Mouse (Mus musculus): ENCODE measurements around the gene Atxn2. TPM values are rescaled to one million over a fixed set of nuclear protein-coding genes. Genes with fewer than 3 reads are reported as not detected.

The Atxn2 gene
- total RNA-seq, 2 experiments from 2014 or later = 137 to 154 TPM

DNA sequence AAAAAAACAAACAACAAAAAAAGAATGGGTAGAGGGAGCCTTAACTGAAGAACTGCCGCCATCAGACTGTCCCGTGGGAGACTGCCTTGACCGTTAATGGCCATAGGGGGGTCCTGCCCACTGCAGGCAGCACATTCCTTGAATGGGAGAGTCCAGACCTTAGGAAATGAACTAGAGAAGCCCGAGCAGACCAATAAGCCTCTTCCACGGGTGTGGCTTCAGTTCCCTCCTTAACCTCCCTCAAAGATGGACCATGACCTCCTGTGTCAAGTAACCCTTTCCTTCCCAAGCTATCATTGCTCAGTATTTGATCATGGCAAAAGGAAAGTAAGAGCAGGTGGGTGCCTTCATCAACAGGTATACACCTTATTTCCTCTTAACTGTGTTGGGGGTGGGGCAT lies 150.8 kb downstream of the Atxn2 start:
- no peak for DNase-seq

DNA sequence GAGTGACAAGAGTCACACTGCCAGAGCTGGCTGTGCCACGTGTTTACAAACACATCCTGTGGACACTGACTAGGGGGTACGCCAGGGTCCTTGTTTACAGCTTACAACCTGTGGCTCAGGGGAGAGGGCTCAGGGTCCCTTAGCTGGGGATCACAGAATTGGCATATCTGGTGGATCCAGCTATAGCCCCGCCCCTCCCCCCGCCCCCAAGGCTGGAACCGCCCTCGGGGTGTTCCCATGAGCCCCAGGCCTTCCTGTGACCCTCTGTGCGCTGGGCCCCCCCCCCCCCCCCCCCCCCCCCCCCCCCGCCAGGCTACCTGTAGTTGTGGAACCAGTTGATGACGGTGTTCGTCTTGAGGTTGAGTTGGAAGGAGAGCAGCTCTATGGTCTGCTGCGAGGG lies 153.2 kb downstream of the Atxn2 start:
- no peak for DNase-seq

Small RNA genes lying within 50 kb of the gene (microRNA-seq; reads per million reads assigned to microRNA genes)
- gene Mir7031 = 3.5 to 3.8 reads per million in 2 experiments

Other genes starting within 250 kb of the Atxn2 start
- not detected for gene Adam1b, start 207.9 kb upstream of the Atxn2 start, total RNA-seq (2021)
- gene Adam1a, start 165.9 kb upstream of the Atxn2 start, total RNA-seq (2021) = 1 to 10 TPM; 1.3 to 2.0 TPM
- gene Gm42878, start 165.9 kb upstream of the Atxn2 start, total RNA-seq (2021) = not detected
- 10 to 100 TPM; 81.6 to 84.8 TPM for gene Mapkapk5, start 165.4 kb upstream of the Atxn2 start, total RNA-seq (2021)
- 100 to 1,000 TPM; 347 to 417 TPM for gene Aldh2, start 117.5 kb upstream of the Atxn2 start, total RNA-seq (2021)
- gene Acad12, start 92.4 kb upstream of the Atxn2 start, total RNA-seq (2021) = 10 to 100 TPM; 89.0 to 93.2 TPM
- gene Acad10, start 50.8 kb upstream of the Atxn2 start, total RNA-seq (2021) = 10 to 100 TPM; 25.4 to 27.5 TPM
- gene Brap, start 50.8 kb upstream of the Atxn2 start, total RNA-seq (2021) = 10 to 100 TPM; 26.5 to 28.9 TPM
- 10 to 100 TPM; 21.3 to 21.6 TPM for gene Sh2b3, start 126.3 kb downstream of the Atxn2 start, total RNA-seq (2021)
- 1 to 10 TPM; 6.4 to 8.3 TPM for gene Pheta1, start 137.6 kb downstream of the Atxn2 start, total RNA-seq (2021)

All from heart, adult 18-20 months (tissue).